Mouse (Mus musculus): Measurements from ENCODE around the gene Stx18.

GRCm38 (mm10) chr5:38114526-38114925 is 76.0 kb downstream of the Stx18 start:
- no peak for TF ChIP-seq CTCF (IDR thresholded peaks at IDR 0.05; ENCODE audit: borderline replicate concordance, control insufficient read depth, extremely low read depth, insufficient read depth, low read length, poor library complexity)
- no peak for TF ChIP-seq POLR2A (IDR thresholded peaks at IDR 0.05; ENCODE audit: control insufficient read depth, extremely low read depth, insufficient read depth, low read length, poor library complexity)
